Mouse (Mus musculus): ENCODE results near the gene Lrrc8a. TPM values are rescaled to one million over a fixed set of nuclear protein-coding genes. Genes with fewer than 3 reads are reported as not detected.

Gene Lrrc8a
- polyA plus RNA-seq, 1 experiment from 2014 or later = 58.2 TPM

DNA sequence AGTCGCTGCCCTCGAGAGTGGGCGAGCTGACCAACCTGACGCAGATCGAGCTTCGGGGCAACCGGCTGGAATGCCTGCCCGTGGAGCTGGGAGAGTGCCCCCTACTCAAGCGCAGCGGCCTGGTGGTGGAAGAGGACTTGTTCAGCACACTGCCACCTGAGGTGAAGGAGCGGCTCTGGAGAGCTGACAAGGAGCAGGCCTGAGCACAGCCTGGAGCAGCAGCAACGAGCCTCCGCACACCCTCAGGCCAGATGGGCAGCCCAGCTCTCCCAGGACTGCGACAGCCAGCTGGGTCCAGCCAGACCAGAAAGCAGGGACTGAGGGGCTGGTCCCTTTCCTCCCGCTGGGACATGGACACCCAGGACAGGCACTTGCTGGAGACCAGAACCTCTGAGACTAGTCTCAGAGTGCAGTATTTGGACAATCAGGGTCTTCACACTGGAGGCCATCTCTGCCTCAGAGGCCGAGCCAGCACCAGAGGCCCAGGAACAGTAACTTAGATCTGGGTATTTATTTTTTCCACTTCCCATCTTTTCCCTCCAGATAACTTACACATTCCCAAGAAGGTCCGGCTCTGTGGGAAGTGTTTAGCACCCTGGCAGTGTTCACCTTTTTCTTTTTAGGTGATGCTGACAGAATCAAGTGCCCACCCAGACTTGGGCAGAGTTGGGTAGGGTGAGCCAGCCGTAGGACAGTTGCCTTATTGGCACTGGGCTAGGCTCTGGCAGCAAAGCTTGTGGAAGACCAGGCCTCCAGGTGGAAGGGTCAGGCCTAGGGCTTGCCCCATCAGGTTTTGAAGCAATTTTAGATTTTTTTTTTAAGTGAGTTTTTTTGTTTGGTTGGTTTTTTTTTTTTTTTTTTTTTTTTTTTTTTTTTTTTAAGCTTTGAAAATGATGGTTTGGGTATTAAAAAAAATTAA, 24.7 kb downstream of the Lrrc8a start:
- Histone ChIP-seq H3K4me2 (ENCODE audit: low read depth, severe bottlenecking) (no peak overlapping the region), H3K27ac (replicated peaks; ENCODE audit: low read depth, low read length) (no peak overlapping the region; the same call in 1 of the 2 replicates), H3K27me3 (ENCODE audit: control insufficient read depth, insufficient read depth, low read length) (no peaks in the 10 kb centered on the region), H3K9ac (ENCODE audit: low read length) (no peak overlapping the region), H3K4me1 (ENCODE audit: control insufficient read depth, insufficient read depth, low read length) (peaks cover 17% of the 10 kb centered on the region), H3K9me3 (ENCODE audit: control insufficient read depth, low read length) (no peaks in the 10 kb centered on the region), H3K4me3 (ENCODE audit: low read depth, low read length) (no peak overlapping the region), H3K36me3 (ENCODE audit: control insufficient read depth, insufficient read depth, low read length) (peaks cover 20% of the 10 kb centered on the region)
- DNase-seq (ENCODE audit: low spot score) = no peak
- WGBS = 96% methylated on average over 18 of the region's 18 CpGs
- ATAC-seq (ENCODE audit: insufficient number of reproducible peaks, low FRiP score, low TSS enrichment, low read depth) = no peak

DNA sequence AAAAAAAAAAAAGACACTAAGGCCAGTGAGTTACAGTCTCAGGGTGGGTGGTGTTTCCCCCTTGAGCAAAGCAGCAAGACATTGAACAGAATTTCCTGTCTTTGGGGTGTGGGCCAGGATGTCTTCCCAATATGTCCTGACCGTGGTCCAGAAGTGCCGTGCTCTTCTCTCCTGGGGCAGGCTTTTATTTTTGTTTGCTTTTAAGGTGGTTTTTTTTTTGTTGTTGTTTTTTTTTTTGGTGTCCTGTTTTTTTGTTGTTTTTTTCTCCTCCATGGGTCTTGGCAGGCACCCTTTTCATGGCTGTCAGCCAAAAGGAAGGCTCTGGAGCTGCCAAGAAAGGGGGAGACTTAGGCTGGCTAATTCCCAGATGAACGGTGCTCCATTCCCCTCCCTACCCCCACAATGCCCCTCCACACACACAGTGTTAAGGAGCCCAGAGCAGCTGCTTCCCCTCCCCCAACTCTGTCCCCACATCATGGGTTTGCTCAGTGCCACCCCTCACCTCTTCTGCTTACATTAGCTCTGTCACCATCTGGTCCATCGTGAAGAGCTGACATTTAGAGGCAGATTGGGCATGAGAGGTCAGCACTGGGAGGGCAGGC, 25.4 kb downstream of the Lrrc8a start:
- DNase-seq (ENCODE audit: low spot score) (no peak), ATAC-seq (ENCODE audit: insufficient number of reproducible peaks, low FRiP score, low TSS enrichment, low read depth) (no peak)
- H3K9ac ChIP-seq (ENCODE audit: low read length) = no peak overlapping the region
- H3K4me2 ChIP-seq (ENCODE audit: low read depth, severe bottlenecking) = no peak overlapping the region
- H3K4me3 ChIP-seq (ENCODE audit: low read depth, low read length) = no peak overlapping the region
- peaks cover 17% of the 10 kb centered on the region for H3K4me1 ChIP-seq (ENCODE audit: control insufficient read depth, insufficient read depth, low read length)
- WGBS = 80% methylated on average over 4 of the region's 4 CpGs
- H3K27me3 ChIP-seq (ENCODE audit: control insufficient read depth, insufficient read depth, low read length) = no peaks in the 10 kb centered on the region
- H3K36me3 ChIP-seq (ENCODE audit: control insufficient read depth, insufficient read depth, low read length) = peaks cover 17% of the 10 kb centered on the region
- H3K27ac ChIP-seq (replicated peaks; ENCODE audit: low read depth, low read length) = no peak overlapping the region
- no peaks in the 10 kb centered on the region for H3K9me3 ChIP-seq (ENCODE audit: control insufficient read depth, low read length)

DNA sequence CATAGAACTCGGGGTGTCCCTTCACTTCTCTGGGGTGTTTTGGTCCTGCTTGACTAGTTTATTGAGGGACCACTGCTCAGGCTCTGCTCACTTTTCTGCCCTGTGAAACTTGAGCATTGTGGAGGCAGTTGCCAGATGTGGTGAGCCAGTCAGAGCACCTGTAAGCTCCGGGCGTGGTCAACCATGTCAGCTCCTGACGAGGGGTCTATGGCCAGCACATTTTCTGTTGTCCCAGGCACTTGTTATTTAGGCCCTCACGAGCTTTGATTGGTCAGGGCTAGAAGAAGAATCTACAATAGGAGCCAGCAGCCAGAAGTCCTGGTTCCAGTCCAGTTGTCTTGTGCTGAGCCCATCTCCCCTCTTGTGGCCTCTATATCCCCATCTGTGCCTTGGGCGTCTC, 26.3 kb downstream of the Lrrc8a start:
- WGBS = 88% methylated on average over 6 of the region's 6 CpGs
- peaks cover 16% of the 10 kb centered on the region for H3K36me3 ChIP-seq (ENCODE audit: control insufficient read depth, insufficient read depth, low read length)
- ATAC-seq (ENCODE audit: insufficient number of reproducible peaks, low FRiP score, low TSS enrichment, low read depth) (no peak), DNase-seq (ENCODE audit: low spot score) (no peak)
- no peak overlapping the region for H3K4me3 ChIP-seq (ENCODE audit: low read depth, low read length)
- H3K27me3 ChIP-seq (ENCODE audit: control insufficient read depth, insufficient read depth, low read length) = no peaks in the 10 kb centered on the region
- H3K27ac ChIP-seq (replicated peaks; ENCODE audit: low read depth, low read length) = no peak overlapping the region
- no peak overlapping the region for H3K9ac ChIP-seq (ENCODE audit: low read length)
- no peak overlapping the region for H3K4me2 ChIP-seq (ENCODE audit: low read depth, severe bottlenecking)
- H3K9me3 ChIP-seq (ENCODE audit: control insufficient read depth, low read length) = no peaks in the 10 kb centered on the region
- H3K4me1 ChIP-seq (ENCODE audit: control insufficient read depth, insufficient read depth, low read length) = peaks cover 14% of the 10 kb centered on the region

DNA sequence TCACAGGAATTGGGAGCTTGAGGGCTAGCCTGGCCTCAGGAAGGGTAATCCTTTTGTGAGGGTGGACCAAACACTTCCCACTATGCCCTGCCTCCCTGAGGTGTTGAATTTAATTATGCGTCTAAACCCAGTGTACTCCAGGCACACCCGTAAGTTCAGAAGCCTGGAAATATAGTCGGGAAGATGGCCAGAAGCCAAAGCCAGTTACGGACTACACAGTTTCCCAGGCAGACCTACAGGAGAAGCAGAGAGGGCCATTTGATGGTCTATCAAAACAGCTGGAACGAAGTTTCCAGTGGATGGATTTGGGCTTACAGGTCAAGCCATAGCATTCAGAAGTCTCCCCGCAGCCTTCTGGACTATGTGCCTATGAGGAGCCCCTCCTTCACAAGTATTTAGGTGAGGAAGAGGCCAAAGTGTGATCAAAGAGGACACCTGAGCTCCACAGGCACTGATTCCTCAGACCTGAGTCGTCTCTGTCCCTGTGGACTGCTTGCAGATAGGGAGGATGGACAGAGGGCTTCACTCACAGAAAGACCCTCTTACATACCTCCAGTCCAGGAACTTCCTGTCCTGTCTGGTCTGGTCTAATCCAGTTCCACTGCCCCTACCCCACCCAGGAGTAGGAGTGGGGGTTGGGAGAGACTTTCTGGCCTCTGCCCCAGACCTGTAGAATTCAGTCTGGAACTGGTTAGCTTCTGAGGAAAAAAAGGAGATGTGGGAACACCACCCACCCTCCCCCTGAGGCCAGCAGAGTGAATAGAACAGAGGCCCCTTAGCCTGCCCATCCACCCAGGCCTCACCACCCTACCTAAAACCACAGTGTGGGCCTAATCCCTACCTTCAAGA, 27.4 kb downstream of the Lrrc8a start:
- peaks cover 14% of the 10 kb centered on the region for H3K4me1 ChIP-seq (ENCODE audit: control insufficient read depth, insufficient read depth, low read length)
- H3K4me3 ChIP-seq (ENCODE audit: low read depth, low read length) = no peak overlapping the region
- H3K4me2 ChIP-seq (ENCODE audit: low read depth, severe bottlenecking) = no peak overlapping the region
- peak overlapping the region; percentile 58; the same call in 1 of the 2 replicates for H3K27ac ChIP-seq (replicated peaks; ENCODE audit: low read depth, low read length)
- H3K36me3 ChIP-seq (ENCODE audit: control insufficient read depth, insufficient read depth, low read length) = peaks cover 16% of the 10 kb centered on the region
- 74% methylated on average over 7 of the region's 7 CpGs for WGBS
- ATAC-seq (ENCODE audit: insufficient number of reproducible peaks, low FRiP score, low TSS enrichment, low read depth) (peak; percentile 27), DNase-seq (ENCODE audit: low spot score) (peak; percentile 47)
- H3K27me3 ChIP-seq (ENCODE audit: control insufficient read depth, insufficient read depth, low read length) = no peaks in the 10 kb centered on the region
- H3K9me3 ChIP-seq (ENCODE audit: control insufficient read depth, low read length) = no peaks in the 10 kb centered on the region
- no peak overlapping the region for H3K9ac ChIP-seq (ENCODE audit: low read length)

DNA sequence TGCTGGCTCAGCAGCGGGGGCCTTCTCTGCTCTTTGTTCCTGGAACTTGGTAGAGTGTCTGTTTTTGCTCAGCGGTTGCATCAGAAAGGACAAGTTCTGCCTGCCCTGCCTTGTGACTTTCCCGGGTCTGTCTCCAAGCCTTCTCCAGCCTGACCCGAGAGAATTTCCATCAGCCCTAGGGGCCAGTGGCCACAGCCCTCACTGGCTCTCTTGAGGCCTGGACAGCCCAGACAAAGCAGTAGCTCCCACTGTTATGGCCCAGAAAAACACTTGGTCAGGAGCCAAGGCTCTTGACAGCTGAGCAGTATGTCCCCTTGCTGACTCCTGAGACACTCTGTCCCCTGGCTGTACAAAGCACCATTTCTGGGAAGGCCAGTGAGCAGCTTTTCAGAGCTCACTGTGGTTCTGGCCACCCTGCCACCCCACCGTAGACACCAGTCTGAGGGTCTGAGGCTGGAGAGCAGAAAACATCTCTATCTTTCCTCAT, 28.3 kb downstream of the Lrrc8a start, which contains the start of gene Phyhd1:
Phyhd1 (plus strand) TSS at position 437 of the 487 bp plus-strand sequence.
- ATAC-seq (ENCODE audit: insufficient number of reproducible peaks, low FRiP score, low TSS enrichment, low read depth) = no peak
- Histone ChIP-seq H3K9me3 (ENCODE audit: control insufficient read depth, low read length) (no peaks in the 10 kb centered on the region), H3K4me2 (ENCODE audit: low read depth, severe bottlenecking) (no peak within 1 kb of the TSS), H3K27me3 (ENCODE audit: control insufficient read depth, insufficient read depth, low read length) (no peaks in the 10 kb centered on the region), H3K4me3 (ENCODE audit: low read depth, low read length) (no peak within 1 kb of the TSS), H3K36me3 (ENCODE audit: control insufficient read depth, insufficient read depth, low read length) (peaks cover 11% of the 10 kb centered on the region), H3K9ac (ENCODE audit: low read length) (peak within 1 kb of the TSS; percentile 45; the same call in 1 of the 2 replicates), H3K4me1 (ENCODE audit: control insufficient read depth, insufficient read depth, low read length) (peaks cover 14% of the 10 kb centered on the region), H3K27ac (replicated peaks; ENCODE audit: low read depth, low read length) (peak within 1 kb of the TSS; percentile 75)
- WGBS = 40% methylated on average over 5 of the region's 5 CpGs
- peak; percentile 23 for DNase-seq (ENCODE audit: low spot score)

DNA sequence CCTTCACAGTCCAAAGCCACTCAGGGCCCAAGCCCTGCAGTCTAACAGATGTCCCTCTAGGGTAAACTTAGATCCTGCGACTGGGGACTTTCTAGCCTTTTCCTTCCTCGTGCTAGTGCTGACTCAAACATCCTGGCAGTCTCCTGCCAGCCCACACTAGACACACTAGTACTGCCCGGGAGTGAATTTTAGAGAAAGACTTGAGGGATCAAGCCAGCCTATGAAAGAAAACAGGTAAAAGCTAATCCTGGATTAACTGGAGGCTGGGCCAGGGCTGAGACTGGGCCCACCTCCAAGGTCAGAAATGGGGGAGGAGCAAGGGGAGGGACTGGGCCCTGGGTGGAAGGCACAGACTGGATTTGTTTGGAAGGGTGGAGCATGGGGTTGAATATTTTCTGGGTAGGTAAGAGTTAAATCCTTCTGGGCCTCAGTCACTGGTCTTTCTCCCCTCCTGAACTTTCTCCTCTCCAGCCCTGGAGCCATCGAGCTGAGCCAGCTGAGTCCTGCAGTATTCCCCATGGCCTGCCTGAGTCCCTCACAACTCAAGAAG, 29.0 kb downstream of the Lrrc8a start:
- H3K9ac ChIP-seq (ENCODE audit: low read length) = no peak overlapping the region; the same call in 1 of the 2 replicates
- no peak overlapping the region for H3K4me2 ChIP-seq (ENCODE audit: low read depth, severe bottlenecking)
- H3K9me3 ChIP-seq (ENCODE audit: control insufficient read depth, low read length) = no peaks in the 10 kb centered on the region
- no peaks in the 10 kb centered on the region for H3K27me3 ChIP-seq (ENCODE audit: control insufficient read depth, insufficient read depth, low read length)
- 21% methylated on average over 4 of the region's 4 CpGs for WGBS
- peaks cover 14% of the 10 kb centered on the region for H3K4me1 ChIP-seq (ENCODE audit: control insufficient read depth, insufficient read depth, low read length)
- DNase-seq (ENCODE audit: low spot score) (peak; percentile 39), ATAC-seq (ENCODE audit: insufficient number of reproducible peaks, low FRiP score, low TSS enrichment, low read depth) (no peak; the same call in 1 of the 2 replicates)
- no peak overlapping the region for H3K4me3 ChIP-seq (ENCODE audit: low read depth, low read length)
- peak overlapping the region; percentile 75; the same call in 1 of the 2 replicates for H3K27ac ChIP-seq (replicated peaks; ENCODE audit: low read depth, low read length)
- peaks cover 10% of the 10 kb centered on the region for H3K36me3 ChIP-seq (ENCODE audit: control insufficient read depth, insufficient read depth, low read length)

DNA sequence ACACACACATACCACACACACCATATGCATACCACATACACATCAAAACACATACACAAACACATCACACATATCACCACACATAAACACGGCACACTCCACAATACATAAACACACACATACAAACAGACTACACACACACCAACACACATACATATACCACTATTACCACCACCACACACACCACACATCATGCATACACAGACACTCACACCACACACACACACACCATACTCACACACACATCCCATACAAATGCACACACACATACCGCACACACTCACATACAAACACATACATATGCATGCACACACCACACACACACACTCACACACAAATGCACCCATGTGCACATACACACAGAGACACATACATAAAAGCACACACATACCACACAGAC, 30.0 kb downstream of the Lrrc8a start:
- no peaks in the 10 kb centered on the region for H3K9me3 ChIP-seq (ENCODE audit: control insufficient read depth, low read length)
- peaks cover 4% of the 10 kb centered on the region for H3K36me3 ChIP-seq (ENCODE audit: control insufficient read depth, insufficient read depth, low read length)
- DNase-seq (ENCODE audit: low spot score) = no peak
- 94% methylated on average over 2 of the region's 2 CpGs for WGBS
- H3K27ac ChIP-seq (replicated peaks; ENCODE audit: low read depth, low read length) = no peak overlapping the region
- no peak overlapping the region for H3K4me3 ChIP-seq (ENCODE audit: low read depth, low read length)
- no peak overlapping the region for H3K4me2 ChIP-seq (ENCODE audit: low read depth, severe bottlenecking)
- no peaks in the 10 kb centered on the region for H3K27me3 ChIP-seq (ENCODE audit: control insufficient read depth, insufficient read depth, low read length)
- ATAC-seq (ENCODE audit: insufficient number of reproducible peaks, low FRiP score, low TSS enrichment, low read depth) = no peak
- no peak overlapping the region for H3K9ac ChIP-seq (ENCODE audit: low read length)
- H3K4me1 ChIP-seq (ENCODE audit: control insufficient read depth, insufficient read depth, low read length) = peaks cover 14% of the 10 kb centered on the region
